Mouse (Mus musculus) thymus, adult 2 months (tissue): ENCODE data around the gene Gm42906.

Source experiments
- CTCF ChIP-seq: fragments of 200-500 bp; IDR thresholded peaks from 2 replicates; pipeline ENCODE4 v1.5.1; 2012; ENCODE audit warnings: mild to moderate bottlenecking, control low read depth, low read length, moderate library complexity, borderline replicate concordance; ENCODE audit not compliant: control insufficient read depth, poor library complexity, insufficient read depth; ENCODE audit errors: extremely low read depth
- POLR2A ChIP-seq: fragments of 200-500 bp; IDR thresholded peaks from 2 replicates; pipeline ENCODE4 v1.6.1; 2012; ENCODE audit warnings: mild to moderate bottlenecking, low read length, control low read depth, moderate library complexity; ENCODE audit not compliant: control insufficient read depth, poor library complexity, insufficient read depth; ENCODE audit errors: extremely low read depth

DNA sequence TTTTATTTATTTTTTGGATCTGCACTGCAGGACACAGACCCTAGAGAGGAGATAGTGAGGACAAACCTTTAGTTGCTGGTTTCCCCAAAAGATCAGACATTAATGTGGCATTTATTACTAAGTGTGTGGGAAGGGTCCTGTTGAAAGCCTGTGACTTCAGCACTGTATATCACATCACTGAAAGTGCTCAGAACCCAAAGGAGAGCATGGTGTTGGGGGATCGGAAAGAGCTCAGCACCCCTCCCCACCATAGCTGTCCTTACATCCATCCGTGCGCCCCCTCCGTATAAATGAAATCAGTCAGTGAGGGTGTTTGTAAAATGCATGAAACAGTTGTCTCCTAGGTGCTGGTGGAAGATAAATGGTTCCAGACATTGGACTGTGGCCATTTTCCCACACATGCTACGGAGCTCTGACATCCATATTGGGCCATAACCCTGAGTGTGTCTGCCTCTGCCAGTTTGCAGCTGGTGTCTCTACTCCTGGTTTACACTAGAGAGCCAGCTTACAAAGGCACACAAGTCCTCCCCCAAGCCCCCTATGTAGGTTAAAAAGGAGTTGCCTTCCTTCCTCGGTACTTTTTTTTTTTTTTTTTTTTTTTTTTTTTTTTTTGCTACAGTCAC lies 301.9 kb downstream of the Gm42906 start:
- TF ChIP-seq POLR2A (no peak), CTCF (no peak)
